Mouse (Mus musculus) right cerebral cortex, postnatal 14 days (tissue): Measurements from ENCODE around the gene Gm20388.
A peak's percentile ranks its signal among the peaks of the same experiment; 100 is the strongest.

Experiments
- DNase-seq: peaks from one replicate; pipeline ENCODE4 v3.0.0; 2022

The Gm20388 gene

DNA sequence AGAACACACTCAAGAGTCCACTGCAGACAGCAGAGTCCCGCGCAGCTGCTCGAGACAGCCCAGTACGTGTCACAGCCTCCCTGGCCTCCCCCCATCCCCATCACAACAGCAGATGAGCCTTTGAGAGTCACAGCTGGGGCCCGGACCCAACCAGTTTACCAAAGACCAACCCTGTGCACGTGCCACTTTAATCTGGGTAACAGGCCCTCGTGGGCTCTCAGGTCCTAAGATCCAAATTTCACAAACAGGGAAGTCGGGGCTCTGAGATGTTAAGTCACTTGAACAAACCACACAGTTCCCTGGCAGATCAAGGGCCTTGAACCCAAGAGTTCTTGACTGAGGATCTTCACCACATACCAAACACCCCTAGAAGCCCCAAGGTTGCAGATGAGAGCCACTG lies 2010.9 kb downstream of the Gm20388 start:
- DNase-seq = no peak

GRCm38 (mm10) chr8:121922101-121922500 lies 2011.5 kb downstream of the Gm20388 start:
- no peak for DNase-seq

- no peak for DNase-seq
Measured at GRCm38 (mm10) chr8:121924681-121925080, 2014.0 kb downstream of the Gm20388 start.

DNA sequence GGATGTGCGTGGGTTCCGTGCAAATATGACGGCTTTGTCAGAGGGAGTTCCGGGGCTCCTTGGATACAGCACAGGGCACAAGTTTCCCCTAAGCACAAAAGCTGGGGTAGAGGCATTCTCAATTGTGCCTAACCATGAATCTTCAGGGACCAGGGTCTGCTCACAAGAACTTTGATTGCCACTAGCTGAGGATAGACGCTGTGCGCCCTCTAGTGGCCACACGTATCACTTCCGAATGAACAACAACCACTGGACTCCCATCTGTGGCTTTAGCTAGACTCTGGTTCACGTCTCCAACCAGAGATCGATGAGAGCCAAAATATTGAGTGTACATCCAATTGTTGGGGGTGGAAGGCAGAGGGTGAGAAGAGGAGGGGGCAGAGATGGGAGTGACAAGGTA lies 2015.0 kb downstream of the Gm20388 start:
- peak; percentile 88 for DNase-seq

DNA sequence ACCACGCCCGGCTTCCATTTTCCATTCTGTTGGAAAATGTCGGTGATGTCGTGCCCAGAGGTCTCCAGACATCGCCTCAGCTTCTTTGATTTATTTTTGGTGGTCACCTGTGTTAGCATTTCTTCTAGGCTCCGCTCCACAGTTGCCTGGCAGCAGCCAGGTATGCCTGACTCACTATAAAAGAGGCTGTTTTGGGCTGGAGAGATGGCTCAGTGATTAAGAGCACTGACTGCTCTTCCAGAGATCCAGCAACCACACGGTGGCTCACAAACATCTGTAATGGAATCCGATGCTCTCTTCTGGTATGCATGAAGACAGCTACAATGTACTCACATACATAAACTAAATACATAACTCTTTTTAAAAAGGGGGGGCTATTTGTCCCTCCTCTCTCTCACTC lies 2015.6 kb downstream of the Gm20388 start:
- DNase-seq = no peak

GRCm38 (mm10) chr8:121927316-121927715 lies 2016.7 kb downstream of the Gm20388 start:
- DNase-seq = peak; percentile 47

DNA sequence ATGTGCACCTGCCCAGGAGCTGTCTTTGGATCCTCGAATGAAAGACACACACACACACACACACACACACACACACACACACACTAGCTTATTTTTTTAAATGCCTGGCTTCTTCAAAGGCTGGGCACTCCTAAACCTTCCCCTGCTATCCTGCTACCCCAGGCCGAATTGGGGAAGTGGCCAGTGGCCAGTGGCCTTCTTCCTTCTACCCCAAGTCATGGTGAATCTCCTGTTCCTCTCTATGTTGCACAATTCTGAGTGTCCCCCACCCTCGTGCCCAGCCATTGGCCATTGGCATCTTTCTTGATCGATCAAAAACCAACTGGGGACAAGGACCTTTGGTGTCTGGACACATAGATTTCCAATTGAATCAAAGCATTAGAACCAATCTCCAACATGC lies 2019.4 kb downstream of the Gm20388 start:
- no peak for DNase-seq

DNA sequence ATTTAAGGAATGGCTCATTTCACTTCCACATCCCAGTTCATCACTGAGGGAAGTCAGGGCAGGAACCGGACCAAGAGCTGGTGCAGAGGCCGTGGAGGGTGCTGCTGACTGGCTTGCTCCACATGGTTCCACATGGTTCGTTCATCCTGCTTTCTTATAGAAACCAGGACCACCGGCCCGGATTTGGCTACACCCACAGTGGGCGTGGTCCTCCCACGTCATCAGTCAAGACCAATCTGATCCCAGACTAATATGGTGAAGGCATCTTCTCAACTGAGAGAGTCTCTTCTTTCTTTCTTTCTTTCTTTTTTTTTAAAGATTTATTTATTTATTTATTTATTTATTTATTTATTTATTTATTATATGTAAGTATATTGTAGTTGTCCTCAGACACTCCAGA lies 2020.9 kb downstream of the Gm20388 start:
- no peak for DNase-seq

- no peak for DNase-seq
Measured at GRCm38 (mm10) chr8:121932026-121932667, 2021.5 kb downstream of the Gm20388 start.

GRCm38 (mm10) chr8:121932668-121933520 lies 2022.3 kb downstream of the Gm20388 start:
- no peak for DNase-seq

DNA sequence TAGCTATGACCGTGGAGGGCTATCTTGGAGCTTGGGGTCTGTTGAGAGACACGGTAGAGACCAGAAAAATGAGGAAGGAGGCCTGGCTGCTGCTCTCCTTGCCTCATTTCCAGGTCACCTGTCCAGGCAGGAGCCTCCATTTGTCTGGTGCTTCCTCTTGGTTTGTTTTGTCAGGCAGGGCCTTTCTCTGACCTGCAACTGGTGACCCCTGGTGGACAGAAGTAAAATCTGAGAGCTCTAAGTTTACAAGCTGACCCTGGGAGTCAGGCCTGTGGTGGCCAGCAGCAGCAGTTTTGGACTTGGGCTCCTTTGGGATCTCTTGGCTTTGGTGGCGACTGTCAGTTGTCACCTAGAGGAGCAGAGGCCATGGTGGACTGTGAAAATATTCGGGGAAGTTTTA lies 2023.9 kb downstream of the Gm20388 start:
- DNase-seq = no peak

- no peak for DNase-seq
Measured at GRCm38 (mm10) chr8:121934923-121935322, 2024.3 kb downstream of the Gm20388 start.

GRCm38 (mm10) chr8:121935341-121936294 lies 2025.0 kb downstream of the Gm20388 start:
- peak; percentile 75 for DNase-seq

GRCm38 (mm10) chr8:121936391-121936790 lies 2025.8 kb downstream of the Gm20388 start:
- DNase-seq = no peak

DNA sequence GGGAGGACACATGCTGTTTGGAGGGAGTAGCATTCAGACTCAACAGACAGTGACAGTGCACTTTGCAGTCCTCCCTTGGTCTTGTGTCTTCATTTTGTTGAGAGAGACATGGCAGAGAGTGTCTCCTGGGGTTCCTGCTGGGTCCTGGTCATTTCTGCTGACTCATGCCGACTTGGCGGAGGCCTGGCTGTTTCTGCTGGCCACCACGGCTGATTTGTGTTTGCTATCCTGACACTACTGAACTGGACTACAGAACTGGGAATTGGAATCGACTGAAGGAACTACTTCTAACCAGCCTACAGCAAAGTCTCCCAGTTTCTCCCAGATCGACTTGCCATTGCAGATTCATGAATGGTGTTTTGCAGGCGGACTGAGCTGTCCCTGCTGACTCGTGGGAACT lies 2028.1 kb downstream of the Gm20388 start:
- DNase-seq = no peak

DNA sequence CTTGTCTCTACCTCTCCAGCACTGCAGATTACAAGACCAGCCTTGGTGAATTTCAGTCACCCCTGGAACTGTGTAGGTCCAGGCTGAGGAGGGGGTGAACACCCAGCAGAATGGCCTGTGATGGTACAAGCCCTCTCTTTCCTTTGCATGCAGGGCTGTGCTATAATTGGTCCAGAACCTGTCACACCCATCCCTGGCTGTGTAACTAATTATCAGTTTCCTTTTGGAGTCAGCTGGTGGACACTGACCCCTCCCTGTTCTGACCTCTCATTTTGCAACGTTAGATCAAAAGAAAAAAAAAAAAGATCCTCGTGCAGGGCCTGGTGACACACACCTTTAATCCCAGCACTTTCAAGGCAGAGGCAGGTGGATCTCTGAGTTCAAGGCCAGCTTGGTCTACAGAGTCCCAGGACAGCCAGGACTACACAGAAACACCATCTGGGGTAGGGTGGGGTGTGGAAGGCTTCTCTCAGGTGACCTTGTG lies 2032.5 kb downstream of the Gm20388 start:
- DNase-seq = no peak

DNA sequence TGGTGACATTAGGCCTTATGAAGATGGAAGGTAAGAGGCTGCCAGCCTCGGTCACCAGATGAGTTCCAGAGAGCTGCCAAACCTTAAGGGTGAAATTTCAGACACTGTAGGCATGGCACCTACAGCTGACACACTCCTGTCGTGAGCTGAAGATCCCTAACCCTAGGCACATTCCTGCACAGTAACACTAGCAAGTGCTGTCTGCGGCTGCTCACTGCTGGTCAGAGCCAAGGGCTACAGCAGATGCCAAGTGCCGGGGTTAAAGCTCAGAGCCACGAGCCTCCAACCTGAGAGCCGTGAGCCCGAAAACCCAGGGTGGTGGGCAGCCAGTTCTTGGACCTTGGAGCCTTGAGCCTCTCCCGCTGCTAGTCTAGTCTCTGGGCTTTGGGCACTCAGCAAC lies 2033.1 kb downstream of the Gm20388 start:
- DNase-seq = no peak

DNA sequence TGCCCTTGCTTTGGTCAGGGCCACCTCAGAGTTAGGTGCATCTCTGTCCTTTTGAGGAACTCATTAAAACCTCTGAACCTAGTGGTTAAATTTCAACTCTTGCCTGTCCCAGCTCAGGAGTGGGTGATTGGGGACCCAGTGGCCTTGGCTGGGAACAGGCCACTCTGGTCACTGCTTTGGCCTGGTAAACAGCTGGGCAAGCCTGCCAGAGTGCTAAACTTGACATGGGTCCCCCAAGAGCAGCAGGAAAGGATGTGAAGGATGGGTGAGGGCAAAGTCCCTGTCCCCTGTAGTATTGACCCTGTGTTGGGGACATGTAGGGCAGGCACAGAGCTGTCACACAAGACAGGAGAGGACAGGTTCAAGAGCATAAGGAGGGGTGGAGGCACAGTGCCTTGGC lies 2034.2 kb downstream of the Gm20388 start, which contains the start of gene Car5a:
TSS of gene Car5a (minus strand) at position 74 of the 400 bp plus-strand sequence.
- DNase-seq = no peak

- DNase-seq = no peak
Measured at GRCm38 (mm10) chr8:121946351-121946750, 2035.7 kb downstream of the Gm20388 start.

DNA sequence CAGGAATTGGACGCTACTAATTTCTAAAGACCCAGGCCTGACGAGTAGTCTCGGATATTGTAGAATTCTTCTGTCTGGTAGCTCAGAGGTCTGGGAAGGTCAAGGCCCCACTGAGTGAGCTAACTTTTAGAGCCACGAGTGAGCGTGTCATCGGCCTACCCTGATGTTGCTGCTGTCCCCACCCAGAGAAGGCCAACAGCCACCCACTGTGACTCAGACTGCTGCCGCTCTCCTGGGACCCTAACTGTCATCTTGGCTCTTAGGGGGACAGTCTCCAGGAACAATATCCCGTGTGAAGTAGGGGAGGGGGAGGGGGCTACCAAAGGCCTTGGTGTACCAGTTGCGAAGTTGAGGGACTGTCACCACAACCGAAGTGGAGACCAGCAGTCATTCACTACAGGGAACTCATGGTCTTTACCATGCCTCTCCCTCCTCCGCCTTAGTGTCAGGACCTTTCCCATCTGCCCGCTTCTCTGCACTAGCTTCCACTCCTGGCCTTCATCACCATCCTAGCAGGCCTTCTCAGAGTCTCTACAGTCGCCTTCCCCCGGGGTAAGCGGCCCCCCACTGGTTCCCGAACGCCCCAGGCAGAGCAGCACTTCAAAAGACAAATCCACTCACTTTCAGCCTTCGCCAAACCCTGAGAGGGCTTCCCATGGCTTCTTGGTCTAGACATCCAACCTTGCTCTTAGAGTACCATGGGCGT lies 2036.6 kb downstream of the Gm20388 start:
- no peak for DNase-seq

- peak; percentile 86 for DNase-seq
Measured at GRCm38 (mm10) chr8:121947753-121948141, 2037.1 kb downstream of the Gm20388 start.
